Mouse (Mus musculus) megakaryocyte, embryonic 14.5 days (primary cell): Measurements from ENCODE around the gene Cyp1a2.

ENCODE experiments used
- FLI1 ChIP-seq: IDR thresholded peaks from 2 replicates; pipeline ENCODE4 v1.6.1; 2012; ENCODE audit warnings: low read length, inconsistent platforms, mixed read lengths
- GATA1 ChIP-seq: IDR thresholded peaks from 3 replicates; pipeline ENCODE4 v1.6.1; 2012; ENCODE audit warnings: mixed read lengths, low read length, inconsistent platforms, borderline replicate concordance

DNA sequence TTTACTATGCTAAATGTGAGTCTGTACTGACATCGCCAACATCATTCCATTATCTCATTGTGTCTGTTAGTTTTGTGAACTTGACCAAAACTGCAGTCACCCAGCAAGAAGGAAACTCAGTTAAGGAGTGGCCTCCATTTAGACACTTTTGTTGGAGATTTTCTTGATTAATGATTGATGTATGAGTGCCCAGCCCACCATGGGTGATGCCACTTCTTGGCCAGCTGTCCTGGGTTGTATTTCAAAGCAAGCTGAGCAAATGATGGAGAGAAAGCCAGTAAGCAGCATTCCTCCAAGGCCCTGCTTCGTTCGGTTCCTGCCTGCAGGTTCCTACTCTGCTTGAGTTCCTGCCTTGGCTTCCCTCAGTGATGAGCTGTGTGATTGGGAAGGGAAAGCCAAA lies 37.2 kb upstream of the Cyp1a2 start:
- no peak for TF ChIP-seq GATA1
- no peak for TF ChIP-seq FLI1
